Mouse (Mus musculus) embryonic fibroblast, embryonic 13.5 days (primary cell): ENCODE data around the gene Ccdc86.

Experiments used
- CTCF ChIP-seq: IDR thresholded peaks from 2 replicates; pipeline ENCODE4 v1.5.1; 2011; ENCODE audit warnings: mild to moderate bottlenecking, control low read depth, low read length, moderate library complexity, borderline replicate concordance; ENCODE audit not compliant: insufficient read depth
- POLR2A ChIP-seq: IDR thresholded peaks from 2 replicates; pipeline ENCODE4 v1.6.1; 2011; ENCODE audit warnings: low read depth, mild to moderate bottlenecking, control low read depth, low read length, moderate library complexity

GRCm38 (mm10) chr19:10990751-10991150, 41.7 kb upstream of the Ccdc86 start:
- TF ChIP-seq CTCF (no peak), POLR2A (no peak)
